Mouse (Mus musculus) stomach, embryonic 16.5 days (tissue): ENCODE measurements at regions not wholly inside any gene's neighbourhood (a gene's known extent, or its start where the extent isn't known, plus 50 kb on each side); places are given as distances from the start of the nearest gene placed in this dataset.

ENCODE experiments used
- ATAC-seq: fragments of 200-750 bp; cut with Nextera tagmentation; 2 replicates; pipeline ENCODE4 v1.8.0; 2017; ENCODE audit warnings: moderate number of reproducible peaks, moderate TSS enrichment; ENCODE audit not compliant: insufficient read depth, low FRiP score
- H3K27ac ChIP-seq: fragments of 300-500 bp; sonication (generic); 2 replicates; pipeline ENCODE4 v1.5.1; 2014; ENCODE audit warnings: low read length
- H3K27me3 ChIP-seq: fragments of 300-500 bp; sonication (generic); 2 replicates; pipeline ENCODE4 v1.6.1; 2014; ENCODE audit warnings: low read length, control low read depth, mixed read lengths; ENCODE audit not compliant: control insufficient read depth, insufficient read depth
- H3K36me3 ChIP-seq: fragments of 300-500 bp; sonication (generic); 2 replicates; pipeline ENCODE4 v1.6.1; 2014; ENCODE audit warnings: low read length; ENCODE audit not compliant: control insufficient read depth, insufficient read depth
- H3K4me1 ChIP-seq: fragments of 300-500 bp; sonication (generic); 2 replicates; pipeline ENCODE4 v1.6.1; 2014; ENCODE audit warnings: low read length, control low read depth, mixed read lengths; ENCODE audit not compliant: control insufficient read depth, insufficient read depth
- H3K4me2 ChIP-seq: fragments of 300-500 bp; sonication (generic); 2 replicates; pipeline ENCODE4 v1.6.1; 2014; ENCODE audit warnings: low read depth, low read length, mixed read lengths
- H3K4me3 ChIP-seq: fragments of 300-500 bp; sonication (generic); replicated peaks from 2 replicates; pipeline ENCODE4 v1.5.1; 2014; ENCODE audit warnings: mild to moderate bottlenecking, low read length
- H3K9ac ChIP-seq: fragments of 300-500 bp; sonication (generic); 2 replicates; pipeline ENCODE4 v1.6.1; 2014; ENCODE audit warnings: low read length
- H3K9me3 ChIP-seq: fragments of 300-500 bp; sonication (generic); replicated peaks from 2 replicates; pipeline ENCODE4 v1.6.1; 2016; ENCODE audit warnings: low read length, control low read depth; ENCODE audit not compliant: control insufficient read depth
- WGBS: fragments of 180-500 bp; shearing (Covaris S2); extraction: QIAGEN DNeasy Blood & Tissue Kit; methylation state at CpG from one replicate; pipeline ENCODE4 v1.1.7; 2014; 5-methylcytosine and 5-hydroxymethylcytosine counted together

GRCm38 (mm10) chr6:100436507-100436906 is 149.2 kb upstream of the Rybp start:
- no peak overlapping the region for H3K27ac ChIP-seq
- H3K9me3 ChIP-seq: no peaks in the 10 kb centered on the region
- no peaks in the 10 kb centered on the region for H3K36me3 ChIP-seq
- peaks cover 12% of the 10 kb centered on the region for H3K4me1 ChIP-seq
- 45% methylated on average over 2 of the region's 2 CpGs for WGBS
- H3K9ac ChIP-seq: no peak overlapping the region
- no peak overlapping the region for H3K4me3 ChIP-seq
- no peaks in the 10 kb centered on the region for H3K27me3 ChIP-seq
- no peak for ATAC-seq
- H3K4me2 ChIP-seq: no peak overlapping the region

- ATAC-seq: no peak
- no peaks in the 10 kb centered on the region for H3K9me3 ChIP-seq
- no peaks in the 10 kb centered on the region for H3K27me3 ChIP-seq
- no peak overlapping the region for H3K4me3 ChIP-seq
- H3K4me2 ChIP-seq: no peak overlapping the region
- 64% methylated on average over 5 of the region's 5 CpGs for WGBS
- peaks cover 12% of the 10 kb centered on the region for H3K4me1 ChIP-seq
- no peaks in the 10 kb centered on the region for H3K36me3 ChIP-seq
- no peak overlapping the region for H3K9ac ChIP-seq
- no peak overlapping the region for H3K27ac ChIP-seq
These were observed 147.9 kb upstream of the Rybp start for GRCm38 (mm10) chr6:100435222-100435621.

GRCm38 (mm10) chr6:100433534-100433867 is 146.2 kb upstream of the Rybp start:
- no peak for ATAC-seq
- no peaks in the 10 kb centered on the region for H3K36me3 ChIP-seq
- 61% methylated on average over 9 of the region's 9 CpGs for WGBS
- H3K4me3 ChIP-seq: no peak overlapping the region
- H3K27me3 ChIP-seq: no peaks in the 10 kb centered on the region
- no peaks in the 10 kb centered on the region for H3K9me3 ChIP-seq
- H3K4me1 ChIP-seq: peaks cover 7% of the 10 kb centered on the region
- H3K4me2 ChIP-seq: no peak overlapping the region
- H3K27ac ChIP-seq: no peak overlapping the region
- no peak overlapping the region for H3K9ac ChIP-seq

- ATAC-seq: no peak
- 40% methylated on average over 17 of the region's 17 CpGs for WGBS
- H3K4me2 ChIP-seq: no peak overlapping the region
These were observed 145.6 kb upstream of the Rybp start for GRCm38 (mm10) chr6:100432688-100433533.

GRCm38 (mm10) chr6:100430286-100430685 is 143.0 kb upstream of the Rybp start:
- Histone ChIP-seq H3K27ac (no peak overlapping the region), H3K27me3 (no peaks in the 10 kb centered on the region), H3K9me3 (no peaks in the 10 kb centered on the region), H3K36me3 (no peaks in the 10 kb centered on the region), H3K4me3 (no peak overlapping the region), H3K9ac (no peak overlapping the region), H3K4me2 (no peak overlapping the region), H3K4me1 (no peaks in the 10 kb centered on the region)
- ATAC-seq: no peak
- WGBS: 89% methylated on average over 4 of the region's 4 CpGs

More at GRCm38 (mm10) chr6:100432688-100433533, 145.6 kb upstream of the Rybp start:
- Histone ChIP-seq H3K4me1 (peaks cover under 1% of the 10 kb centered on the region), H3K27ac (no peak overlapping the region), H3K4me3 (no peak overlapping the region), H3K27me3 (no peaks in the 10 kb centered on the region), H3K9me3 (no peaks in the 10 kb centered on the region), H3K36me3 (no peaks in the 10 kb centered on the region), H3K9ac (no peak overlapping the region)

- no peak overlapping the region for H3K4me3 ChIP-seq
- no peak overlapping the region for H3K9ac ChIP-seq
- no peak for ATAC-seq
- H3K4me1 ChIP-seq: peaks cover 4% of the 10 kb centered on the region; the same call in 1 of the 2 replicates
- 51% methylated on average over 6 of the region's 6 CpGs for WGBS
- no peaks in the 10 kb centered on the region for H3K9me3 ChIP-seq
- no peaks in the 10 kb centered on the region for H3K36me3 ChIP-seq
- H3K4me2 ChIP-seq: no peak overlapping the region
- H3K27ac ChIP-seq: no peak overlapping the region
- H3K27me3 ChIP-seq: no peaks in the 10 kb centered on the region
These were observed 142.2 kb upstream of the Rybp start for GRCm38 (mm10) chr6:100429511-100429910.

- Histone ChIP-seq H3K27me3 (no peaks in the 10 kb centered on the region), H3K4me3 (no peak overlapping the region), H3K4me1 (peaks cover 6% of the 10 kb centered on the region; the same call in 1 of the 2 replicates), H3K9me3 (no peaks in the 10 kb centered on the region), H3K9ac (no peak overlapping the region), H3K27ac (no peak overlapping the region), H3K36me3 (no peaks in the 10 kb centered on the region), H3K4me2 (no peak overlapping the region)
- 65% methylated on average over 6 of the region's 6 CpGs for WGBS
- no peak for ATAC-seq
These were observed 141.5 kb upstream of the Rybp start for GRCm38 (mm10) chr6:100428759-100429158.

- Histone ChIP-seq H3K27ac (no peak overlapping the region), H3K9me3 (no peaks in the 10 kb centered on the region), H3K4me3 (no peak overlapping the region), H3K4me1 (peaks cover 6% of the 10 kb centered on the region; the same call in 1 of the 2 replicates), H3K9ac (no peak overlapping the region), H3K4me2 (no peak overlapping the region), H3K27me3 (no peaks in the 10 kb centered on the region), H3K36me3 (no peaks in the 10 kb centered on the region)
- no peak for ATAC-seq
- WGBS: 82% methylated on average over 1 of the region's 1 CpGs
These were observed 138.3 kb upstream of the Rybp start for GRCm38 (mm10) chr6:100425551-100425950.

GRCm38 (mm10) chr6:100424788-100425403 is 137.6 kb upstream of the Rybp start:
- Histone ChIP-seq H3K4me2 (no peak overlapping the region), H3K9me3 (no peaks in the 10 kb centered on the region), H3K27me3 (no peaks in the 10 kb centered on the region), H3K36me3 (no peaks in the 10 kb centered on the region), H3K4me1 (peaks cover 6% of the 10 kb centered on the region; the same call in 1 of the 2 replicates), H3K9ac (no peak overlapping the region), H3K27ac (no peak overlapping the region), H3K4me3 (no peak overlapping the region)
- WGBS: 36% methylated on average over 12 of the region's 12 CpGs
- ATAC-seq: peak; percentile 47; the same call in 1 of the 2 replicates
